Mouse (Mus musculus): Measurements from ENCODE around the gene Cnot11.

DNA sequence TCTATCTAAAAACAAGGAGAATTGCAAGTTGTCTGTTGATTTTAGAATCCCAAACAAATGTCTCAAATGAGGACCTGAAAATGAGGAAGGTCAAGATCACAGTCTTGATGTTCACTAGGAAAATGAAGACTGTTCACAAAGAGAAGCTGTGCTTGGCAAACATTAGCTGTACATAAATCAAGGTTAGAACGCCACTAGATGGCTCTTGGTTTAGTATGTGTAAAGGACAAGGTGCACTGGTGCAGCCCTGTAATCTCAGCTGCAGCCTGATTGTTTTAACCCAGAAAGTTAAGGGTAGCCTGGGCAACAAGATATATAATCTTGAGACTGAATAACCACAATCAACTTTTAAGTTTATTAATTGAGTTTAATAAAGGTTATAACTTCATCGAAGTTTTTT is 12.4 kb downstream of the Cnot11 start:
- no peak for TF ChIP-seq EP300 (optimal IDR thresholded peaks at IDR 0.05)
- TF ChIP-seq CTCF (IDR thresholded peaks at IDR 0.05; ENCODE audit: low read depth) = peak; percentile 56
